Mouse (Mus musculus) kidney, postnatal 0 days (tissue): ENCODE measurements around the gene Rtn4ip1. TPM values are rescaled to one million over a fixed set of nuclear protein-coding genes. Genes with fewer than 3 reads are reported as not detected.

ENCODE experiments used
- ATAC-seq: fragments of 200-750 bp; cut with Nextera tagmentation; replicated peaks from 2 replicates; pipeline ENCODE4 v1.8.0; 2017; ENCODE audit warnings: low read depth, moderate number of reproducible peaks, moderate TSS enrichment, moderate library complexity; ENCODE audit not compliant: low FRiP score
- DNase-seq: peaks from one replicate; pipeline ENCODE4 v3.0.0-alpha.2; 2016; ENCODE audit warnings: low spot score
- H3K27ac ChIP-seq: fragments of 300-500 bp; sonication (generic); 2 replicates; pipeline ENCODE4 v1.5.1; 2014; ENCODE audit warnings: mild to moderate bottlenecking
- H3K27me3 ChIP-seq: fragments of 300-500 bp; sonication (generic); 2 replicates; pipeline ENCODE4 v1.6.1; 2014; ENCODE audit warnings: low read length, mixed read lengths; ENCODE audit not compliant: insufficient read depth
- H3K36me3 ChIP-seq: fragments of 300-500 bp; sonication (generic); 2 replicates; pipeline ENCODE4 v1.6.1; 2014; ENCODE audit warnings: low read length, mixed read lengths; ENCODE audit not compliant: insufficient read depth
- H3K4me1 ChIP-seq: fragments of 300-500 bp; sonication (generic); replicated peaks from 2 replicates; pipeline ENCODE4 v1.6.1; 2014; ENCODE audit warnings: antibody characterized with exemption, low read length, mixed read lengths; ENCODE audit not compliant: insufficient read depth
- H3K4me2 ChIP-seq: fragments of 300-500 bp; sonication (generic); 2 replicates; pipeline ENCODE4 v1.6.1; 2014; ENCODE audit warnings: mild to moderate bottlenecking, low read length, moderate library complexity, mixed read lengths
- H3K4me3 ChIP-seq: fragments of 300-500 bp; sonication (generic); replicated peaks from 2 replicates; pipeline ENCODE4 v1.5.1; 2014; ENCODE audit warnings: low read depth, low read length
- H3K9ac ChIP-seq: fragments of 300-500 bp; sonication (generic); 2 replicates; pipeline ENCODE4 v1.6.1; 2014; ENCODE audit warnings: low read depth, low read length
- H3K9me3 ChIP-seq: fragments of 300-500 bp; sonication (generic); replicated peaks from 2 replicates; pipeline ENCODE4 v1.6.1; 2016; ENCODE audit warnings: low read length, inconsistent platforms, mixed read lengths
- CTCF ChIP-seq: IDR thresholded peaks from 2 replicates; pipeline ENCODE4 v1.5.1; 2016; ENCODE audit warnings: antibody characterized with exemption, low read depth, mild to moderate bottlenecking, moderate library complexity
- WGBS: fragments of 180-500 bp; shearing (Covaris S2); extraction: QIAGEN DNeasy Blood & Tissue Kit; methylation state at CpG from one replicate; pipeline ENCODE4 v1.1.7; 2014; 5-methylcytosine and 5-hydroxymethylcytosine counted together
- polyA plus RNA-seq: library from polyadenylated mRNA; unstranded; fragments of >200 nt; fragmentation: Nextera tagmentation; extraction: Ambion mirVana; gene quantifications from 2 replicates; pipeline ENCODE4 v1.2.1, GENCODE M21; 2015

Rtn4ip1 gene
- polyA plus RNA-seq, 1 experiment from 2014 or later = 16.1 TPM

DNA sequence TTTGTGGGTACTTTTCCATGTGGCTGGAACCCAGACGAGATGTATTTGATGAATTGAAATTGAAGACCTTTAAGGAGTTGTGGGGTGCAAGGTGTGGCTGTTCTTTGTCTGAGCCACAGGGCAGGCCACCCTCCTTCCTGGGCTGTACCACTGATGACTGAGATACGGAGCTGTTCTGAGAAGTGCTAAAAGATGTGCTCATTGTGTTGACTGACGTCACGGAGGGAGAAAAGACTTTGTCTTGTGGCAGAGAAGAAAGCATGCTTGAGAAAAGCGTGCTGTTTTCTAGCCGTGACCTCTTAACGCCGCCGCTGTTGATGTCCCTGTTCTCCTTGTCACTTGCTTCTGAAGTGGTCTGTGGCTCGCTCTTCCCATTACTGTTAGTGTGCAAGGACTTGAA is 95.7 kb downstream of the Rtn4ip1 start:
- Histone ChIP-seq H3K4me2 (no peak overlapping the region), H3K9ac (no peak overlapping the region), H3K9me3 (no peaks in the 10 kb centered on the region), H3K27me3 (peaks cover 8% of the 10 kb centered on the region; the same call in 1 of the 2 replicates), H3K27ac (no peak overlapping the region), H3K4me1 (no peaks in the 10 kb centered on the region), H3K4me3 (no peak overlapping the region), H3K36me3 (no peaks in the 10 kb centered on the region)
- ATAC-seq = no peak
- DNase-seq = no peak
- TF ChIP-seq CTCF = no peak
- whole genome bisulfite sequencing = 88% methylated on average over 10 of the region's 10 CpGs

DNA sequence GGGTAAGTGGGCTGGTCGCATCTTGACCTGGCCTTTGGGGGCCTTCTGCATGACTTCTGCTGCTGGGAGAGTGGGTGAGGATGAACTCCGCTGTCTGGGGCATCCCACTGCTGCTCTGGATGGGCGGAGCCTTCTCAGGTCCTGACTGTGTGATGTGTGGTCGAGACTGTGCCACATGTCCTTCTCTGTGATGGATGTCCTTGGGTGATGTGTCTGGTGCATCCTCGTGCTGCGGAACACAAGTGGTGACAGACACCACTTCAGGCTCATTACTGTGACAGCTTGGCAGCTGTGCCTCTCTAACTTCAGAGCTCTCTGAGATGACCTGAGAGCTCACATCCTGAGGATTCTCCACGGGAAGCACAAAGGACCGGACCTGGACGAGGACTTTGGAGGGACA is 96.4 kb downstream of the Rtn4ip1 start:
- TF ChIP-seq CTCF = no peak
- H3K4me3 ChIP-seq = no peak overlapping the region
- 58% methylated on average over 9 of the region's 9 CpGs for WGBS
- DNase-seq = no peak
- H3K9me3 ChIP-seq = no peaks in the 10 kb centered on the region
- no peak for ATAC-seq
- peaks cover 9% of the 10 kb centered on the region; the same call in 1 of the 2 replicates for H3K27me3 ChIP-seq
- H3K4me2 ChIP-seq = no peak overlapping the region
- no peak overlapping the region for H3K9ac ChIP-seq
- no peaks in the 10 kb centered on the region for H3K36me3 ChIP-seq
- H3K4me1 ChIP-seq = no peaks in the 10 kb centered on the region
- H3K27ac ChIP-seq = no peak overlapping the region

DNA sequence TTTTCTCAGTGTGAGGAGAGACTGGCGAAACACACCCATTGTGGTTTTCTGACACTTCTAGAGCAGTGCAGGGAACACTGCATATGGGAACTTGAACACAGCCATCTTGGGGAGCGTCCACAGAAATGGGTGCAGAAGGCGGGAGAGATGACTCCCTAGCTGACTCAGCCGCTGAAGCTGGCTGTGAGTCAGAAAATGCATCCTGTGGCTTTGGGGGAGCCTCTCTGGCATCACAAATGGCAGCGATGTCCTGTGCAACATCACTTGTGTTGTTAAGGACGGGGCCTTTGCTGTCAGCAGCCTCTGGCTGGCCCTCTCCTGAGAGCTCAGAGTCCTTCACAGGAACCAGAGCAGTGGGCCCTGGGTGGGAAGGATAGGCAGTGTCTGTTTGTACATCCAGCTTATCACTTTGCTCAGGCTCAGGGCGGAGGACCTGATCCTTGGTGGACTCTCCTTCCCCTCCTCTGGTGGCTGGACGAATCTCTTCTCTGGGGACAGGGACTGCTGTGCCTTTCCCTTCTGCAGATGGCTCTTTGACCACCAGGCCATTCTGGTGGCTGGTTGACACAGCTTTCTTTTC is 97.0 kb downstream of the Rtn4ip1 start:
- Histone ChIP-seq H3K9me3 (no peaks in the 10 kb centered on the region), H3K4me2 (no peak overlapping the region), H3K4me1 (no peaks in the 10 kb centered on the region), H3K27ac (no peak overlapping the region), H3K9ac (no peak overlapping the region), H3K27me3 (peaks cover 9% of the 10 kb centered on the region; the same call in 1 of the 2 replicates), H3K4me3 (no peak overlapping the region), H3K36me3 (no peaks in the 10 kb centered on the region)
- ATAC-seq = no peak
- 74% methylated on average over 8 of the region's 8 CpGs for WGBS
- no peak for TF ChIP-seq CTCF
- DNase-seq = no peak

DNA sequence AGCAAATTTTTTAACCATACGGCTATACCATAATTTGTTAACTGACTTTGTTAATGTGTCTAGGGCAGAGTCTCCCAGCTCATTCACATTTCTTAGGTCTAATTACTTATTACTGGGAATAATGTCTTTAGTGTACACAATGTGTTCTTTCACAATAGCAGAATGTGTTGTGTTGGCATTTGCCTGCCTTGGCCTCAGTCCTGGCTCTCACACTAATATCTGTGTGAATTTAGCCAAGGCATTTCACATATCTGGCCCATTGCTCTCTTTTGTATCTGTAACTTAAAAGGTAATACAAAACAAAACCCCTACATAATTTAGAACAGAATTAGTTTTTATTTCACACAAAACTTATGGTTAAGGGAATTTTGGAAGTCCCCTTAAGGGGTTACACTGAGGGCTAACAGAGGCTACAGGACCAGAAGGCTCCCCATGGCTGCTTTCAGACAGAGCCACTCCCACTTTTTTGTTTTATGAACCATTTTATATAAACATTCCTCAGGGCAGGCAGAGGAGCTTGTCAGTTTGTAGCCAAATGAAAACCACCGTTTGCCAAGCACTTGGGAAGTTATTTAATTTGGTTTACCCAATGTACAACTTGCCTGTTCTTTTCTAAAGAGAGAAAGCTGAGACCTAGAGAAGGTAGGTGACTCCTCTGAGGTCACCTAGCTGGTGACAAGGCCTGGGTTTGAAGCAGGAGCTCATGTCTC is 98.7 kb downstream of the Rtn4ip1 start:
- Histone ChIP-seq H3K36me3 (no peaks in the 10 kb centered on the region), H3K27me3 (peaks cover 21% of the 10 kb centered on the region), H3K9me3 (no peaks in the 10 kb centered on the region), H3K4me3 (no peak overlapping the region), H3K27ac (no peak overlapping the region), H3K4me1 (0 out of 2 replicates have a peak, but pooled peaks cover 3% of the 10 kb centered on the region), H3K4me2 (no peak overlapping the region), H3K9ac (no peak overlapping the region)
- no peak for TF ChIP-seq CTCF
- ATAC-seq = no peak
- DNase-seq = no peak
- 36% methylated on average over 2 of the region's 2 CpGs for WGBS

DNA sequence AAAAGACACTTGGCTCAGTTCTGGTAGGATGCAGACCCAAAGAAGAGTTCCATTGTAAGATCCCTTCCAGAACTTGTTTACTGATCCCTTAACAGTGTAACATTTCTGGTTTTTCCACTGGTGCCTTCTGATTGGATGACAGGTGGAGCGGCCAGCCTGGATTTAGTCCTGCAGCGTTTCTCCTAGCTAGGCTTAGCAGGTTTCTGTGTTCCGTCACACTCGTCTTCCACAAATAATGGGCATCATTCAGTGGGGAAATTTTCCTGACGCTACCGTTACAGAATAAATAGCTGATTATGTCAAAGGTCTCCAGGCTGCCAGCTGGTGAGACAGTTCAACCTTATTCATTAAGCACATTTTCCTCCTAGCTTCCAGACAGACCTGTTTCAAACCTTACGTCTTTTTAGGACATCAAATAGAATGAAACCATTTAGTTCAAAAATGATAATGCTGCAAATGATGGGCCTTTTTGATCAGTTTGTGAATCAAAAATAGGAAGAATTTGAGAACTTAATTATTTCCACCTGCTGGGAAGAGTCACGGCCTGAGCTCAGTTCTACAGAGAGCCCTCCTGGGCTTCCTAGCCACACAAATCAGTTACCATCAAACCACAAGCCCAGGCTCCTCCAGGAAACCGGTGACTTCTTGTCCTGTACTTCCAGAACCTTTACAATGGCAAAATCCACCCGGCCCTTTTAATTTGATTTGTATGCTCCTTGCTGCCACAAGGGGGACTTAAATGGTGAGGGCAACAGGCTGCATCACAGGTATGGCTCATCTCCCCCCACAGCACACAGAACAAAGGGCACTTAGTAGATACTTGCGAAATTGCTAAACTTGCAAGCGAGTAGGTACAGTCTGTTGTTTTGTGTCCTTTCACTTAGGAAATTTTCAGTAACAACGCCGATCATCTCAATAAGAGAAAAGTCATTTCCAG is 100.7 kb downstream of the Rtn4ip1 start:
- WGBS = 24% methylated on average over 14 of the region's 14 CpGs
- Histone ChIP-seq H3K4me1 (peaks cover 3% of the 10 kb centered on the region; the same call in 1 of the 2 replicates), H3K27me3 (peaks cover 24% of the 10 kb centered on the region), H3K27ac (no peak overlapping the region), H3K9me3 (no peaks in the 10 kb centered on the region), H3K9ac (no peak overlapping the region), H3K36me3 (no peaks in the 10 kb centered on the region), H3K4me2 (peak overlapping the region; percentile 84), H3K4me3 (peak overlapping the region; percentile 75)
- ATAC-seq = no peak
- peak; percentile 73 for TF ChIP-seq CTCF
- peak; percentile 82 for DNase-seq

DNA sequence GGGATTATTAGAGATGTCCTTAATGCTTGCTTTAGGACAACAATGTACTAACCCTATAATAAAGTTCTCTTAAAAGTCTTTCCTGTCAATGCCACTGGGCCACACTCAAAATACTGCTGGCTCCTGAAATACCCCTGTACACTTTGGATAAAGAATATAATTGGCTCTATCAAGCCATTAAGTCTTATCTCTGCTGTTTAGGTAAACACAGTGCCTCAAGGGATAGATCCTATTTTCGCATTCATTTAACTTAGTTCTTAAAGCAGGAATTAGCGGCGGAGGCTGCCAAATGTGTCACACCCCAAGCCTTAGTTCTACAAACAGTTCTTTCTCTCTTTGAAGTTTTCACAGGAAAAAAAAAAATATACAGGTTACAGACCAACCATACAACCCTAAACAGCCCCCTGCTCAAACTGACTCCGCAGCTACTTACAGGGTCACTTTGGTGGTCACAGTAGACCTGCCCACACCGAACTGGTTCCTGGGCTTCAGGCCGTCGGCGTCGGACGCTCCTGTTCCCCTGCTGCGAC is 101.5 kb downstream of the Rtn4ip1 start:
- no peak for TF ChIP-seq CTCF
- DNase-seq (no peak), ATAC-seq (no peak)
- WGBS = 5% methylated on average over 11 of the region's 11 CpGs
- H3K27me3 ChIP-seq = peaks cover 24% of the 10 kb centered on the region
- peak overlapping the region; percentile 60 for H3K9ac ChIP-seq
- H3K27ac ChIP-seq = peak overlapping the region; percentile 33; the same call in 1 of the 2 replicates
- no peaks in the 10 kb centered on the region for H3K36me3 ChIP-seq
- H3K4me3 ChIP-seq = peak overlapping the region; percentile 75
- H3K9me3 ChIP-seq = no peaks in the 10 kb centered on the region
- H3K4me2 ChIP-seq = peak overlapping the region; percentile 84
- peaks cover 3% of the 10 kb centered on the region; the same call in 1 of the 2 replicates for H3K4me1 ChIP-seq
